Mouse (Mus musculus): ENCODE measurements around the gene Ntn4.

Ntn4 gene

GRCm38 (mm10) chr10:93731248-93731691, 90.8 kb downstream of the Ntn4 start:
- DNase-seq (ENCODE audit: low spot score), result no peak

- DNase-seq (ENCODE audit: low spot score), result peak; percentile 83
Observed at GRCm38 (mm10) chr10:93736114-93736645, 95.7 kb downstream of the Ntn4 start.

GRCm38 (mm10) chr10:93737080-93737479, 96.6 kb downstream of the Ntn4 start:
- no peak for DNase-seq (ENCODE audit: low spot score)

GRCm38 (mm10) chr10:93741446-93742096, 101.1 kb downstream of the Ntn4 start:
- no peak for DNase-seq (ENCODE audit: low spot score)

GRCm38 (mm10) chr10:93742097-93742446, 101.6 kb downstream of the Ntn4 start:
- no peak for DNase-seq (ENCODE audit: low spot score)

GRCm38 (mm10) chr10:93742598-93742997, 102.1 kb downstream of the Ntn4 start:
- no peak for DNase-seq (ENCODE audit: low spot score)

GRCm38 (mm10) chr10:93749267-93750192, 109.0 kb downstream of the Ntn4 start:
- no peak for DNase-seq (ENCODE audit: low spot score)

GRCm38 (mm10) chr10:93751302-93751701, 110.8 kb downstream of the Ntn4 start:
- DNase-seq (ENCODE audit: low spot score), result no peak

- DNase-seq (ENCODE audit: low spot score), result no peak
Observed at GRCm38 (mm10) chr10:93753711-93754391, 113.4 kb downstream of the Ntn4 start.

GRCm38 (mm10) chr10:93756211-93756610, 115.7 kb downstream of the Ntn4 start:
- peak; percentile 65 for DNase-seq (ENCODE audit: low spot score)

- no peak for DNase-seq (ENCODE audit: low spot score)
Observed at GRCm38 (mm10) chr10:93759644-93760043, 119.2 kb downstream of the Ntn4 start.

- DNase-seq (ENCODE audit: low spot score), result no peak
Observed at GRCm38 (mm10) chr10:93760429-93760828, 119.9 kb downstream of the Ntn4 start.

- peak; percentile 53 for DNase-seq (ENCODE audit: low spot score)
Observed at GRCm38 (mm10) chr10:93763074-93763473, 122.6 kb downstream of the Ntn4 start.

- no peak for DNase-seq (ENCODE audit: low spot score)
Observed at GRCm38 (mm10) chr10:93766221-93766620, 125.7 kb downstream of the Ntn4 start.

GRCm38 (mm10) chr10:93767245-93767644, 126.8 kb downstream of the Ntn4 start:
- DNase-seq (ENCODE audit: low spot score), result no peak

- DNase-seq (ENCODE audit: low spot score), result no peak
Observed at GRCm38 (mm10) chr10:93768222-93768621, 127.7 kb downstream of the Ntn4 start.

- no peak for DNase-seq (ENCODE audit: low spot score)
Observed at GRCm38 (mm10) chr10:93771931-93772465, 131.5 kb downstream of the Ntn4 start.

GRCm38 (mm10) chr10:93772492-93772891, 132.0 kb downstream of the Ntn4 start:
- DNase-seq (ENCODE audit: low spot score), result no peak

GRCm38 (mm10) chr10:93776731-93777151, 136.3 kb downstream of the Ntn4 start:
- DNase-seq (ENCODE audit: low spot score), result no peak

- peak; percentile 78 for DNase-seq (ENCODE audit: low spot score)
Observed at GRCm38 (mm10) chr10:93777372-93777771, 136.9 kb downstream of the Ntn4 start.

- peak; percentile 1 for DNase-seq (ENCODE audit: low spot score)
Observed at GRCm38 (mm10) chr10:93783216-93784013, 142.9 kb downstream of the Ntn4 start.

Measured in retina, embryonic 14.5 days (tissue).